Mouse (Mus musculus) c-Kit-positive CD71-negative TER-119-negative erythroid progenitor cells, embryonic 14.5 days (primary cell): Measurements from ENCODE around the gene Olfr881.

Experiments
- DNase-seq: peaks from one replicate; pipeline ENCODE4 v3.0.0-alpha.2; 2013; ENCODE audit warnings: low read depth

Gene Olfr881

DNA sequence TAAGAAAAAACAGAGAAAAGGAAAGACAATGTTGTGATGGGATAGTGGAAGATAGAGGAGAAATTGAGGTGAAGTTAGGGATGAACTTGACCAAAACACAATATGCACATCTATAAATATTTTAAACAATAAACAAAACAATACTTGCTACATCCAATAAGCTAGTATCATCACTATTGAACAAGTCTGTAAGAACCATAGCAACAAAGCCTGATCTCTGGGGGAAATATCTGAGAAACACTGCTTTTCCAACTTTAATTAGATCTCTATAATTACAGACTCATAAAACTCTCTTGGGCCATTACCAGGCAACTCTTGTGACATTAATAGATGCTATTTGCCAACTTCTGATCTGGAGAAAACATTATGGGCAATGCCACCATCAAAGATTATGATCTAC is at the start of gene Olfr881:
Gene Olfr881, plus strand, starts transcription at position 301 of the 400 bp plus-strand sequence.
- no peak for DNase-seq

DNA sequence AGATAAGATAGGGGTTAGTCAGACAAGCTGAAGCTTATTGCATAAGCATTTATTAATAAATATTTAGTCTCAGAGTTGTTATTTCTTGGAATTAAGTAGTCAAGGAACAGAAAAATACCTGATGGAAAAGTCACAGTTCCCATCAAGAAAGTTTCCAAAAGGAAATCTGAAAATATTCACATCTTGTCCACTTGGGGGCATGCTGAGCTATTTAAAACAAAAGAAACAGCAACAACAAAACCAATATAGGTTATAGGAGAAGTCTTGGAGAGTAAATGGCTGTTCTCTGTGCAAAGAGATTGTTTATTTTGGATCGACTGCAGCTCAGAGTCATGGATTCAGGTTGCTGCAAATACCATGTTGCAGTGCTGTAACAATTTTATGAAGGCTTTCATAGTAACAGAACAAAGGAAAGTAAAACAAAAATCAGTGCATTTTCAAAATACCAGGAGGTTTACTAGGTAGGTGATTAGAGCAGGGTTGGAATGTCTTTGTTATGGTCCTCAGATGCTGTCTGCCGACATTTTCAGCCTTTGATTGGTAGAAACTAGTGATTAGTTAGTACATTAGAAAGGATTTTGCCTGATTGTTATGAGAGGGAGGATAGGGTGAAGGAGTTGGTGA is 7.1 kb downstream of the Olfr881 start:
- no peak for DNase-seq

DNA sequence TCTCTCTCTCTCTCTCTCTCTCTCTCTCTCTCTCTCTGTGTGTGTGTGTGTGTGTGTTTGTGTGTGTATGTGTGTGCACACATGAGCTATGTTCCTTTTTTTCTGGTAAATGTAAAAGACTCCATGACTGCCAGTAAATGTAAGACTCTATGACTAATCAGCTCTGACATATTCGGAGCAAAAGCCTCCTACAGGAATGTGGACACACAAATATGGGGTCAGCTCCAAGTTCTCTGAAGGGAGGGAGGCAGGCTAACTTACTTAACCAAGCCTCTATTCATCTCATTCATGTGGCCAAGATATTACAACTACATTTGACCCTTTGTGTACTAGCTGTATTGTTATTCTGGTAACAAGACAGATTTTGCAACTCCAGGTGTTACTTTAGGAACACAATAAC is 8.4 kb downstream of the Olfr881 start:
- no peak for DNase-seq

DNA sequence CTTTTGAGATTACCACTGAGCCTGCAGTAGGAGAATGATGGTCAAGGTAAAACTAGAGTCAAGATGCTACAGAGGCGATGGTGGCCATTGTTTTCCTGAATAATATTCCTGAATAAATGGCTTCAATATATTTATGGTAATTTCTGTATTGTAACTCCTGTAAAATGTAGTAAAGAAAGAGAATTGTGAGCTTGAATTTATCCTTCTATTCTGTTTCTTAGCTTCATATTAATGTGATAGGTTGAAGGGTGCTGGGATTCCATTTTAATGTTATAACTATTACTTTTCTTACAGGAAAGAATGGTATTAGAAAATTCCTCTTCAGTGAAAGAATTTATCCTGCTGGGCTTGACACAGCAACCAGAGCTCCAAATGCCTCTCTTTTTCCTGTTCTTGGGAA is 33.9 kb downstream of the Olfr881 start, which contains the start of gene Olfr883:
Gene Olfr883, plus strand, starts transcription at position 301 of the 400 bp plus-strand sequence.
- no peak for DNase-seq
